Mouse (Mus musculus) neural tube, embryonic 14.5 days (tissue): ENCODE measurements around the gene Mrgprb2. TPM values are rescaled to one million over a fixed set of nuclear protein-coding genes. Genes with fewer than 3 reads are reported as not detected.

ENCODE experiments used
- ATAC-seq: fragments of 200-750 bp; cut with Nextera tagmentation; 2 replicates; pipeline ENCODE4 v1.8.0; 2017; ENCODE audit warnings: low read depth, mild to moderate bottlenecking, moderate TSS enrichment, moderate library complexity
- H3K27ac ChIP-seq: fragments of 300-500 bp; sonication (generic); 2 replicates; pipeline ENCODE4 v1.5.1; 2014; ENCODE audit warnings: low read depth, mild to moderate bottlenecking, control low read depth, low read length, moderate library complexity, mixed read lengths
- H3K27me3 ChIP-seq: fragments of 300-500 bp; sonication (generic); 2 replicates; pipeline ENCODE4 v1.6.1; 2014; ENCODE audit warnings: low read length; ENCODE audit not compliant: control insufficient read depth, insufficient read depth
- H3K36me3 ChIP-seq: fragments of 300-500 bp; sonication (generic); 2 replicates; pipeline ENCODE4 v1.6.1; 2014; ENCODE audit warnings: low read length, mixed read lengths; ENCODE audit not compliant: control insufficient read depth, insufficient read depth
- H3K4me1 ChIP-seq: fragments of 300-500 bp; sonication (generic); 2 replicates; pipeline ENCODE4 v1.6.1; 2014; ENCODE audit warnings: low read length; ENCODE audit not compliant: control insufficient read depth, insufficient read depth
- H3K4me2 ChIP-seq: fragments of 300-500 bp; sonication (generic); 2 replicates; pipeline ENCODE4 v1.6.1; 2014; ENCODE audit warnings: mild to moderate bottlenecking, low read depth, low read length, control low read depth
- H3K4me3 ChIP-seq: fragments of 300-500 bp; sonication (generic); 2 replicates; pipeline ENCODE4 v1.5.1; 2014; ENCODE audit warnings: low read depth, low read length, control low read depth, mixed read lengths
- H3K9ac ChIP-seq: fragments of 300-500 bp; sonication (generic); replicated peaks from 2 replicates; pipeline ENCODE4 v1.6.1; 2014; ENCODE audit warnings: low read depth, mild to moderate bottlenecking, control low read depth, low read length, mixed read lengths
- H3K9me3 ChIP-seq: fragments of 300-500 bp; sonication (generic); 2 replicates; pipeline ENCODE4 v1.6.1; 2016; ENCODE audit warnings: low read length; ENCODE audit not compliant: control insufficient read depth
- polyA plus RNA-seq: library from polyadenylated mRNA; unstranded; fragments of >200 nt; fragmentation: Nextera tagmentation; extraction: Ambion mirVana; gene quantifications from 2 replicates; pipeline ENCODE4 v1.2.1, GENCODE M21; 2014

The Mrgprb2 gene
- polyA plus RNA-seq = not detected in 2 replicates

DNA sequence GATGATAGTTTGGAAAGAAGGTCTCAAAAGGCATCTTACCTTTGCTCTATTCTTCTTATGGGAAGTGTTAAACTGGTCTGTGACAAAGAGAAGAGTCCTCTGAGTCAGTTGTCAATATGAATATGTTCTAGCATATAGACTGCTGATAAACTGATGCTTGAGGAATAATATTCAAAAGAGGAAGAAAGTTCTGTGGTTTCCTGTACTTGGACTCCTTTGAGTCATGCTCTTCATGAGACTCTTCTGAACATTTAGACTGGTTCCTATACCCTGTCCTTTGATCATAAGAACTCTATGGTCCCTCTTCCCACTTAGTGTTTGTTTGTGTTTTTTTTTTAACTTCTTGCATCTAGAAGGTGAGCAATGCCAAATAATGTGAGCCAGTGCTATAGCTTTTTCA, at the start of gene Mrgprb2:
Gene Mrgprb2 (minus strand): TSS at position 101 of the 400 bp plus-strand sequence.
- Histone ChIP-seq H3K4me2 (no peak within 1 kb of the TSS), H3K27ac (no peak within 1 kb of the TSS), H3K4me1 (no peaks in the 10 kb centered on the region), H3K27me3 (no peaks in the 10 kb centered on the region), H3K9me3 (no peaks in the 10 kb centered on the region; the same call in 1 of the 2 replicates), H3K9ac (no peak within 1 kb of the TSS), H3K4me3 (no peak within 1 kb of the TSS), H3K36me3 (no peaks in the 10 kb centered on the region)
- ATAC-seq = no peak

Other genes starting within 250 kb of the Mrgprb2 start
- gene Mrgprb8, start 169.6 kb downstream of the Mrgprb2 start, polyA plus RNA-seq = not detected in 2 replicates
- gene Mrgprb1, start 101.7 kb downstream of the Mrgprb2 start, polyA plus RNA-seq = not detected in 2 replicates
- not detected in 2 replicates for gene Mrgprx2, start 58.8 kb downstream of the Mrgprb2 start, polyA plus RNA-seq
- not detected in 2 replicates for gene Mrgprb3, start 85.7 kb upstream of the Mrgprb2 start, polyA plus RNA-seq
- 46.5 and 48.1 TPM in 2 replicates for gene Zdhhc13, start 230.9 kb upstream of the Mrgprb2 start, polyA plus RNA-seq